8 mouse cellular contexts compared by ENCODE assay signal in genomic region chr7:44898607-44899006, GRCm38 (mm10). TPM values are rescaled to one million over a fixed set of nuclear protein-coding genes. Genes with fewer than 3 reads are reported as not detected.
DNase-seq lines count a peak whose midpoint lies in the region; ATAC-seq lines count a peak whose summit lies in the region.

No protein-coding gene starts in this region.

- no peak for DNase-seq in heart, adult 8-10 months (ENCODE audit: low spot score)
- peak; percentile 41 for DNase-seq in CD4-positive helper T cell, adult 2 months (ENCODE audit: low read depth, low spot score)
- DNase-seq in adrenal gland, postnatal 36 days = peak; percentile 53 to 67
- DNase-seq in kidney, adult 18-20 months = peak; percentile 58
- peak; percentile 34 for DNase-seq in lung, postnatal 36 days
- DNase-seq in frontal cortex, adult 2 months (ENCODE audit: extremely low spot score in 1 of 2, low spot score in 1 of 2) = no peak
- DNase-seq in urinary bladder, postnatal 14 days (ENCODE audit: low spot score) = no peak

- peaks cover 11% of the 10 kb centered on the region for H3K36me3 ChIP-seq in heart, embryonic 11.5 days (ENCODE audit: control insufficient read depth, insufficient read depth, low read length)

- no peaks in the 10 kb centered on the region for H3K27me3 ChIP-seq in heart, embryonic 11.5 days (ENCODE audit: control insufficient read depth, insufficient read depth, low read length)

- 32% methylated on average over 19 of the region's 19 CpGs for WGBS in heart, embryonic 11.5 days (ENCODE audit: insufficient replicate concordance)

- H3K27ac ChIP-seq in heart, embryonic 11.5 days (ENCODE audit: low read depth, low read length) = no peak overlapping the region

- no peaks in the 10 kb centered on the region for H3K9me3 ChIP-seq in heart, embryonic 11.5 days (replicated peaks; ENCODE audit: control insufficient read depth, low read length)

- H3K9ac ChIP-seq in heart, embryonic 11.5 days (ENCODE audit: low read depth, low read length) = no peak overlapping the region

- peak overlapping the region; percentile 7; the same call in 1 of the 2 replicates for H3K4me2 ChIP-seq in heart, embryonic 11.5 days

- no peak overlapping the region for H3K4me3 ChIP-seq in heart, embryonic 11.5 days (ENCODE audit: low read depth, low read length)

- no peak for ATAC-seq in heart, embryonic 11.5 days (replicated peaks; ENCODE audit: insufficient number of reproducible peaks, low FRiP score, low TSS enrichment)

- H3K4me1 ChIP-seq in heart, embryonic 11.5 days (ENCODE audit: control insufficient read depth, insufficient read depth, low read length) = peaks cover 26% of the 10 kb centered on the region

RNA-seq across cellular contexts. Expression of gene Fuz, which starts 2.7 kb away (rescaled TPM):
- 12.2 and 12.8 TPM in 2 replicates for polyA plus RNA-seq in heart, embryonic 11.5 days (2014; fragmentation: Nextera tagmentation; extraction: Ambion mirVana)
- total RNA-seq in heart, adult 8-10 months (2022) = 10 to 100 TPM; 14.9 to 18.5 (median 17.4) TPM
- 10 to 100 TPM; 24.9 to 25.8 TPM for total RNA-seq in adrenal gland, postnatal 36 days (2021)
- polyA plus RNA-seq in frontal cortex, adult 2 months (2012; rRNA removed) = 30.4 and 32.4 TPM in 2 replicates

RNA-seq across cellular contexts. Expression of gene Med25, which starts 6.1 kb away (rescaled TPM):
- 47.3 and 51.9 TPM in 2 replicates for polyA plus RNA-seq in heart, embryonic 11.5 days (2014; fragmentation: Nextera tagmentation; extraction: Ambion mirVana)
- 10 to 100 TPM; 79.8 to 88.1 (median 85.0) TPM for total RNA-seq in heart, adult 8-10 months (2022)
- 10 to 100 TPM; 86.1 to 97.1 TPM for total RNA-seq in adrenal gland, postnatal 36 days (2021)
- 123 and 130 TPM in 2 replicates for polyA plus RNA-seq in frontal cortex, adult 2 months (2012; rRNA removed)

RNA-seq across cellular contexts. Expression of gene Ptov1, which starts 29.0 kb away (rescaled TPM):
- 205 and 218 TPM in 2 replicates for polyA plus RNA-seq in heart, embryonic 11.5 days (2014; fragmentation: Nextera tagmentation; extraction: Ambion mirVana)
- 100 to 1,000 TPM; 178 to 199 (median 189) TPM for total RNA-seq in heart, adult 8-10 months (2022)
- 100 to 1,000 TPM; 215 to 274 TPM for total RNA-seq in adrenal gland, postnatal 36 days (2021)
- polyA plus RNA-seq in frontal cortex, adult 2 months (2012; rRNA removed) = 408 and 469 TPM in 2 replicates

RNA-seq across cellular contexts. Expression of gene Ap2a1, which starts 30.7 kb away (rescaled TPM):
- polyA plus RNA-seq in heart, embryonic 11.5 days (2014; fragmentation: Nextera tagmentation; extraction: Ambion mirVana) = 69.1 and 77.3 TPM in 2 replicates
- 10 to 100 TPM; 61.0 to 74.9 (median 67.2) TPM for total RNA-seq in heart, adult 8-10 months (2022)
- 100 to 1,000 TPM in 1 of 2 experiments, 10 to 100 TPM in 1; 95.0 to 106 TPM for total RNA-seq in adrenal gland, postnatal 36 days (2021)
- polyA plus RNA-seq in frontal cortex, adult 2 months (2012; rRNA removed) = 216 and 254 TPM in 2 replicates

RNA-seq across cellular contexts. Expression of gene Pnkp, which starts 41.7 kb away (rescaled TPM):
- 18.9 and 19.2 TPM in 2 replicates for polyA plus RNA-seq in heart, embryonic 11.5 days (2014; fragmentation: Nextera tagmentation; extraction: Ambion mirVana)
- total RNA-seq in heart, adult 8-10 months (2022) = 10 to 100 TPM; 17.8 to 20.6 (median 19.6) TPM
- total RNA-seq in adrenal gland, postnatal 36 days (2021) = 10 to 100 TPM; 41.7 to 50.6 TPM
- polyA plus RNA-seq in frontal cortex, adult 2 months (2012; rRNA removed) = 42.3 and 44.9 TPM in 2 replicates

Comparison
In these comparisons a context has a peak if more than half of its experiments do, and no peak if none do; other contexts are left out.
1. DNase-seq: peak in CD4-positive helper T cell, adult 2 months (single experiment), adrenal gland, postnatal 36 days (2 of 2), kidney, adult 18-20 months (single experiment) and lung, postnatal 36 days (single experiment); none in heart, adult 8-10 months (single experiment), frontal cortex, adult 2 months (0 of 2) and urinary bladder, postnatal 14 days (single experiment).